28 mouse cellular contexts compared by ENCODE assay signal in the genomic region with DNA sequence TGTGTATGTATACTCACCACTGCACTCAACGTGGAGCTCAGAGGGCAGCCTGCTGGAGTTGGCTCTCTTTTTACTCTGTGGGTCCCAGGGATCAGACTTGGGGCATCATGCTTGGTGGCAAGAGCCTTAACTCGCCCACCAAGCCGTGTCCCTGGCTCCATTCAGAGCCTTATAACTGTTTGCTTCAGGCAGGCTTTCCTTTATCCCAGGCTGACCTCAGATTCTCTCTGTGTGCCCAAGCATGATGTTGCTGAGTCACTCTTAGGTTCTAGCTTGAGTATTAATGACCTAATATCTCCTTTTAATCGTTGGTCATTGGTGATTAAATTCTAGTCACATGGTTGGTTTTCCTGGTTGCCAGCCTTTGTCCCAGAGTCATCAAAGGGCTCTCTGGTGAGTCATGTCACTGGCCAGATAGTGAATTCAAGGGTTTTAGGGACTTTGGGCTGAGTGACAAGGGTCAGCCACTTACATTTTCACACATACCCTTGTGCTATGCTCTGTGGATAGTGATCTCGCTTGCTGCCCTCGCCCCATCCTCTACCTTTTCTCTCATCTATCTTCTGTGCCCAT. TPM values are rescaled to one million over a fixed set of nuclear protein-coding genes. Genes with fewer than 3 reads are reported as not detected.
DNase-seq lines count a peak whose midpoint lies in the region; TF ChIP-seq lines count a peak whose summit lies in the region.
"Had no signal": no experiment of that assay in that cellular context is flagged by ENCODE, and none has a peak within 500 bp of the region (broad histone marks: within the 10 kb centered on the region; RNA-seq: fewer than 3 reads in every experiment).

No protein-coding gene starts in this region.

- WGBS in small intestine, adult 2 months, result 64% methylated on average over 6 of the region's 6 CpGs

- no peak for TF ChIP-seq POLR2A in small intestine, adult 2 months (IDR thresholded peaks at IDR 0.05; ENCODE audit: low read depth, low read length)

- peak overlapping the region; percentile 60; the same call in 1 of the 2 replicates for H3K27ac ChIP-seq in small intestine, adult 2 months (ENCODE audit: insufficient read depth, low read depth, low read length)
- H3K27ac ChIP-seq: embryonic facial prominence, embryonic 13.5 days; forebrain, embryonic 10.5 days; forebrain, embryonic 15.5 days; hindbrain, embryonic 14.5 days; midbrain, embryonic 15.5 days; neural tube, embryonic 15.5 days had no signal

- peaks cover 22% of the 10 kb centered on the region for H3K36me3 ChIP-seq in small intestine, adult 2 months (ENCODE audit: control insufficient read depth, insufficient read depth, low read length)

- no peaks in the 10 kb centered on the region for H3K27me3 ChIP-seq in small intestine, adult 2 months (ENCODE audit: control insufficient read depth, insufficient read depth, low read length)
- H3K27me3 ChIP-seq: embryonic facial prominence, embryonic 13.5 days; forebrain, embryonic 15.5 days; midbrain, embryonic 15.5 days; neural tube, embryonic 15.5 days had no signal

- H3K4me1 ChIP-seq in small intestine, adult 2 months (ENCODE audit: control insufficient read depth, insufficient read depth, insufficient read length, low read length), result peaks cover 8% of the 10 kb centered on the region; the same call in 1 of the 2 replicates
- H3K4me1 ChIP-seq: embryonic facial prominence, embryonic 13.5 days; forebrain, embryonic 10.5 days; forebrain, embryonic 15.5 days; midbrain, embryonic 15.5 days; neural tube, embryonic 15.5 days had no signal

- no peak for TF ChIP-seq CTCF in small intestine, adult 2 months (IDR thresholded peaks at IDR 0.05; ENCODE audit: extremely low read depth, insufficient read length, insufficient replicate concordance, low read depth, low read length)

- peak; percentile 49 for DNase-seq in adrenal gland, postnatal 14 days
- DNase-seq in adrenal gland, postnatal 10 days, result no peak
- DNase-seq in 416B (ENCODE audit: low read depth), result peak; percentile 29
- DNase-seq in Muller cell, postnatal 12 days (ENCODE audit: inconsistent ontology term), result peak; percentile 86
- no peak for DNase-seq in spleen, adult 12 weeks (ENCODE audit: low spot score)
- DNase-seq in urinary bladder, adult 2 months (ENCODE audit: low spot score), result no peak
- DNase-seq: cerebellum, adult 18-20 months; cerebellum, postnatal 10 days; gastrocnemius, postnatal 36 days; heart, adult 18-20 months; heart, postnatal 4 days; kidney, postnatal 14 days; layer of hippocampus, adult 9-11 months; liver; lung, adult 18-20 months; lung, postnatal 4 days; retina, postnatal 1 day; right cerebral cortex, postnatal 14 days; spleen, adult 18-20 months; thymus, adult 18-20 months; thymus, postnatal 25 days had no signal

- H3K4me3 ChIP-seq in small intestine, adult 2 months (ENCODE audit: low read depth, low read length), result no peak overlapping the region
- H3K4me3 ChIP-seq: embryonic facial prominence, embryonic 13.5 days; forebrain, embryonic 10.5 days; forebrain, embryonic 15.5 days; midbrain, embryonic 15.5 days; neural tube, embryonic 15.5 days had no signal

RNA-seq across cellular contexts. Expression of a gene that starts 9.1 kb away (rescaled TPM):
- 23.7 and 24.4 TPM in 2 replicates for total RNA-seq in adrenal gland, postnatal 14 days (2021)
- total RNA-seq in adrenal gland, postnatal 10 days (2021), result 10 to 100 TPM; 17.8 to 21.4 TPM
- 5.7 and 5.8 TPM in 2 replicates for polyA plus RNA-seq in small intestine, adult 2 months (2012; rRNA removed)
- 15.0 and 15.2 TPM in 2 replicates for polyA plus RNA-seq in urinary bladder, adult 2 months (2012; rRNA removed)

RNA-seq across cellular contexts. Expression of a gene that starts 9.2 kb away (rescaled TPM):
- total RNA-seq in adrenal gland, postnatal 14 days (2021), result 77.1 and 87.0 TPM in 2 replicates
- 10 to 100 TPM; 65.6 to 68.5 TPM for total RNA-seq in adrenal gland, postnatal 10 days (2021)
- 13.0 and 24.2 TPM in 2 replicates for polyA plus RNA-seq in small intestine, adult 2 months (2012; rRNA removed)
- 106 and 107 TPM in 2 replicates for polyA plus RNA-seq in urinary bladder, adult 2 months (2012; rRNA removed)

RNA-seq across cellular contexts. Expression of a gene that starts 47.6 kb away (rescaled TPM):
- total RNA-seq in adrenal gland, postnatal 14 days (2021), result 46.4 and 51.7 TPM in 2 replicates
- 10 to 100 TPM; 48.6 to 54.3 TPM for total RNA-seq in adrenal gland, postnatal 10 days (2021)
- 18.7 and 23.6 TPM in 2 replicates for polyA plus RNA-seq in small intestine, adult 2 months (2012; rRNA removed)
- polyA plus RNA-seq in urinary bladder, adult 2 months (2012; rRNA removed), result 33.8 and 35.0 TPM in 2 replicates

Comparison
In these comparisons a context has a peak if more than half of its experiments do, and no peak if none do; other contexts are left out.
1. DNase-seq: peak in adrenal gland, postnatal 14 days (single experiment), 416B (single experiment) and Muller cell, postnatal 12 days (single experiment); none in adrenal gland, postnatal 10 days (single experiment), spleen, adult 12 weeks (single experiment) and urinary bladder, adult 2 months (single experiment).